Mouse (Mus musculus) 416B (cell line): ENCODE results near the gene Agpat2.

Experiments used
- DNase-seq: peaks from one replicate; pipeline ENCODE4 v3.0.0; 2011; ENCODE audit warnings: low read depth

Gene Agpat2

GRCm38 (mm10) chr2:26595725-26596435 is 8.3 kb downstream of the Agpat2 start:
- no peak for DNase-seq

- no peak for DNase-seq
Observed at GRCm38 (mm10) chr2:26594934-26595724, 9.1 kb downstream of the Agpat2 start.

- no peak for DNase-seq
Observed at GRCm38 (mm10) chr2:26594461-26594933, 9.7 kb downstream of the Agpat2 start.

DNA sequence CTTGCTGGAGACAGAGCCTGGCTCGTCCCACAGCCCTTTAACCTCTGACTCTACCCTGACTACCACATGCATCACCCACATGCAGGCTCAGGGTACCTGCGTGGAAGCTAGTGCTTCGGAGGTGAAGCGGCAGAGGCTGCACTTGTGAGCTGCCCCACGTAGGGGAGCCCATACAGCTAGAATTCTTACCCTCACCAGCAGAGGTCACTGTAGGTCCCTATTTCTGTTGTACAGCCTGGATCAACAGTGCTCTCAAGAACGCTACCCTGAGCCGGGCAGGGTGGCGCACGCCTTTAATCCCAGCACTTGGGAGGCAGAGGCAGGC is 10.2 kb downstream of the Agpat2 start:
- peak; percentile 82 for DNase-seq

DNA sequence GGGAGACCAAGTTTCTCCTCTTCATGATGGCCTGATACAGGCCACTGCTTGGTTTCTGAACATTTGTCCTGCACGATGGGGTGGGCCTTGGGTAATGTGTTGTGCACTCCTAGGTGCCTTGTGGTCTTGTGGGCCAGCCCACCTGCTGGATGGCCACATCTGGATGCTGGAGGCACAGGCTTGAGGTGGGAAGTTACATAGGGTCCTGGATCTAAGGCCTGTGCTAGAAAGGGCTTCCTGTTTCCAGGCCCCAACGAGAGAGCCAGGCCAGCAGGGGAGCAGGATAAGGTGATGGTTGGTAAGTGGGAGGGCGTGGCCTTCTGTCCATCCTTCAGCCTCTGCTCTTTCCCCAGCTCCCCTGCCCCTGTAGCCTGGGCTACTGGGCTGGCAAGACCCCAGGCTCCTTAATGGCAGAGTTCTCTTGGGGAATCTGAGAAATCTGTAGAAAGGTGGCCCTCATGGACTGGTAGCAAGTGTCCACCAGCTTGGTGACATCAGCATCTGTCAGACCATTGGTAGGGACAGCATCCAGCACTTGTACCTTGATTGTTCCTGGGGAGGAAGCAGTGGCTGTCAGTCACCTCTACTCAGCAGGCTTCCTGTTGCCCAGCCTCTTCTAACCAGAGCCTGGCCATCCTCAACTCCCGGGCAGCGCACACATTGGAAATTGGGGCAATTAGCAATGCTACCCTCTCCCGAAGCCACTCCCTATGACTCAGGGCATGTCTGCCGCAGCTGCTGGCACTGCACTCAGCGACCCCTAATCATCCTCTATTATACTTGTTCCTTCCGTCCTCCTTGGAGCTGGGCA is 10.8 kb downstream of the Agpat2 start:
- no peak for DNase-seq

DNA sequence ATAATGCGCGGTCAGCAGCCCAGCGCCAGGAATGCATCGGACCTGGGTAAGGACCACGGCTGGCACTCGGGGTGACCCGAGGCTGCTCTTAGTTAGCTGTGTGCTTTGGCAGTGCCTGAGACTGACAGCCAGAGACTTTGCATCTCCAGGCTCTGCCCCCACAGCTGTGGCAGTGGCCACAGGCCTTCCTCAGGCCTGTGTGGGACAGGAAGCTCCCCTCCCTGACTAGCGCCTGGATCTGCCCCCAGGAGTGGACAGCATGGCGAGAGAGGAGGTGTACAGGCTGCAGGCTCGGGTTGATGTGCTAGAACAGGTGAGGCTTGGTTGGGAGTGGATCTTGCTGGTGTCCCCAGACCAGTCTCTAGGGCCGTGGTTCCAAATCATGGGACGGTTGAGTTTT is 12.8 kb downstream of the Agpat2 start:
- no peak for DNase-seq

DNA sequence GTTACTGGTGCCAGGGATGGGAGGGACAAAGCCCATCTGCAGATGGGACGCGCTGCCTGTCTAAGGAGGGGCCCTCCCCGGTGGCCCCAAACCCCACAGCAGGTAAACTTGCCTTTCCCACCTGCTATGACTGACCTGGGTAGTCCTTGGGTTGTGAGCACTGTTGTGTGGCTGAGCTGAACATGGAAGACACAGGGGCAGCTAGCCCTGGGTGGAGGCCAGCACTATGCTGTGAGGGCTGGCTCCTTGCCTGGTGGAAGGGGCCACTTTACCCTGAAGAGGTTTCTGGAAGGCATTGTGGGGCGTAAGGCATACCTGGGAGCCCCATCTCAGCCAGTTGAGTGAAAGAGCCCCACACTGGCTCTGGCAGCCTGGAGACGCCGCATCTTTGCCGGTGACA is 13.3 kb downstream of the Agpat2 start:
- DNase-seq = no peak

GRCm38 (mm10) chr2:26590282-26590681 is 13.9 kb downstream of the Agpat2 start:
- DNase-seq = no peak

DNA sequence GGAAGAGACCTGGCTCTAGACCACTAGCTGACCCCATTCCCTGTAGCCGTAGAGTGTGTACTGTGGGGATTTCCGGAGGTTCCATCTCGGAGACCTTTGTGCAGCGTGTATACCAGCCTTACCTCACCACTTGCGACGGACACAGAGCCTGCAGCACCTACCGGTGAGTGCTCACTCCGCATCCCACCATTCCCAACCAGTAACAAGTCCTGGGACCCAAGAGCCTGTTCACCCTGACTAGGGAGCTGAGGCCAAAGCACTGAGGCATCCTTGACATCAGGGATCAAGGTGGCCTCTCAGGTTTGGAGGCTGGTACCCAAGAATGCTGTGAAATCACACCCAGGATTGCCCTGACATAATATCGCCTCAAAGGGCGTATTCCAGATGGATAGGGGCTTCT is 14.9 kb downstream of the Agpat2 start:
- no peak for DNase-seq

- DNase-seq = peak; percentile 40
Observed at GRCm38 (mm10) chr2:26588573-26588972, 15.6 kb downstream of the Agpat2 start.

DNA sequence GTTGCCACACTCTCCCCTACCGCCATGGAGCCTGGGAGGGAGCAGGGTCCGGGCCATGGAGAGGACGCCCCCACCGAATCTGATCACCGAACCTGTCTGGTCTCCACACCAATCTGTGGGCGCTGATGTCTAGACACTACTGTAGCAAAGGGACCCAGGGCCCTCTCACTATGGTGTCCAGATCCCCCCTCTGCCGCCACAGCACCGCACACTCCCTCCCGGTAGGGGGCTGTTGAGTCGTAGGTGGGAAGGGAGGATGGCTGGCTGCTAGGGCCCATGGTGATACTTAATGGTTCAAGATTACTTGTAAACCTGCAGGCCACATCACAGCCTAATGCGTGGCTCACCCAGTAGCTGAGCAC is 17.2 kb downstream of the Agpat2 start:
- peak; percentile 44 for DNase-seq

DNA sequence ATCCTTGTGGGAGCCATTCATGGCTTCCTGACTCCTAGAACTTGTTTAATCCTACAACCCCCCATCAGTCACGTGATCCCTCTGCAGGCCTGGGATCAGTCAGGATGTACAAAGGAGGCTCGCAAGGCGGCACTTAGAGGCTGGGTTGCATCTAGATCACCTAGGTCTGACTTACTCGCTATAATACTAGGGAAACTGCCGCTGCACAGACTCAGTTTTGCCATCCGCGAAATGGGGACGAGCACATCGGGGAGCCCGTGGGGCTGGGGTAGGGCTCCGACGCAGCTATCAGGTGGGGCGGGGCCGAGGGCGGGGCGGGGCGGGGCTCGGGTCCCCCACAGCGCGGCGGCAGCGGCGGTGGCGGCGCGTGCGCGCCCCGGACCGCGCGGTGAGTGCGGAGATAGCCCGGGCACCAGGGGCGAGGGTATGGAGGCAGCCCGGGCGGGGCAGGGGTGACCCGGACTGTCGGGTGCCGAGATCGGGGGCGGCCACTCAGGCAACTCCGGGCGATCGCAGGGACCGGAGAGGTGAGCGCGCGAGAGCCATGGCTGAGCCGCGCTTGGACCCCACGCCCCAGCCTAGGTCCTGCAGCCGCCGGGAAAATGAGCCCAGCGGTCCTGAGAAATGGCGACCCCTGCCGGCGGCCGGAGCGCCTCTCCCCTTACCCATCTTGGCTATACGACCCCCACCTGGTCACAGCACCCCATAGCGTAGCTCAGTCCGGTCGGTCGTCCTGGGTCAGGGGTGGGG is 17.7 kb downstream of the Agpat2 start, which contains the start of gene Gm20532:
TSS of gene Gm20532 (plus strand) at position 346 of the 750 bp plus-strand sequence.
- DNase-seq = peak; percentile 60

DNA sequence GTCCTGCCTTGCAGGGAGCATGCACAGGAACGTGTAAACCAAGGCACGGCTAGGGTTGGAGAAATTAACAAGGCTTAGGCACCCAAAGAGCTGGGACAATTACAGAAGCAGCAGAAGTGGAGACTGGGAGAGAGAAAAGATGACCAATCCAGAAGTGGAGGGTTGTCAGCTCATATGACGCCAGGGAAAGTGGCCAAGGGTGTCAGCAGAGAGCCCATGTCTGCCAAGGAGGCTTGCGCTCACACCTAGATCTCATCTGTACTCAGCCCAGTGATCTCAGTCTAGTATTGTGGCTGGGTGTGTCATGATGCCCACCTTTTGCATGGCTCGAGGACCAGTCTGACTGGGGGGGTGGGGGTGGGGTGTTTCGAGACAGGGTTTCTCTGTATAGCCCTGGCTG is 18.5 kb downstream of the Agpat2 start:
- no peak for DNase-seq

GRCm38 (mm10) chr2:26583640-26584039 is 20.6 kb downstream of the Agpat2 start:
- DNase-seq = no peak

DNA sequence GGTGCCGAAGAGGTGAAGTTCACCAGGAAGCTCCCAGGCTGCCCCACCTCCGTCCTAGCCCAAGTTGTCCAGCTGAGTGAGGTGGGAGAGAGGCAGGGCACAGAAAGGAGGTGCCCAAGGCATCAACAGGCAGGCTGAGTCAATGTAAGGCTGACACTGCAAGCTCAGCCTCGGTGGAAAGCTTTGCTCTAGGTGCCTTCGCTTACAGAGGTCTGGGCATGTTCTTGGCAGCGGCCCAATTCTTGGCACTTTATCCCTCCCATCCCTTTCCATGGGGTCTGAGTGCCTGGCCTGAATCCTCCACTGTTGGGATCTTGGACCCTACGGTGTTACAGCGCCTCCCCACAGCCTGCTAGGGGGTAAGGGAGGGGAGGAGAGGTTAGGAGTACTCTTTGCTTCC is 21.5 kb downstream of the Agpat2 start:
- no peak for DNase-seq

DNA sequence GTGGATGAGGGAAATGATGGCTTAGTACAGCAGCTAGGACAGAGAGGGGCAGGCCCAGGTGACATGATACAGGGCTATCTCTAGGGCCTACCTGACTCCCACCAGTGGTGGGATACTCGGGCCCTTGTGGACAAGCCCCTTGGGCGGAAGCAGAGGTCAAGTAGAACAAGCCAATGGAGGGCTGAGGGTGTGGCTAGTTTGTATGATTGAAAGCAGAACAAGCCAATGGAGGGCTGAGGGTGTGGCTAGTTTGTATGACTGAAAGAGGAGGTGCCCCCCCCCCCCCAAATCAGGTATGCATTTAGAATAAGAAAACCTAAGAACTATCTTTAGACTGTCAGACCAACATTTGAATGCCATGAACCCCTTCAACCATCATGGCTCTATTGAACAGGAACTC is 22.0 kb downstream of the Agpat2 start:
- no peak for DNase-seq

GRCm38 (mm10) chr2:26580751-26581150 is 23.5 kb downstream of the Agpat2 start:
- peak; percentile 72 for DNase-seq

DNA sequence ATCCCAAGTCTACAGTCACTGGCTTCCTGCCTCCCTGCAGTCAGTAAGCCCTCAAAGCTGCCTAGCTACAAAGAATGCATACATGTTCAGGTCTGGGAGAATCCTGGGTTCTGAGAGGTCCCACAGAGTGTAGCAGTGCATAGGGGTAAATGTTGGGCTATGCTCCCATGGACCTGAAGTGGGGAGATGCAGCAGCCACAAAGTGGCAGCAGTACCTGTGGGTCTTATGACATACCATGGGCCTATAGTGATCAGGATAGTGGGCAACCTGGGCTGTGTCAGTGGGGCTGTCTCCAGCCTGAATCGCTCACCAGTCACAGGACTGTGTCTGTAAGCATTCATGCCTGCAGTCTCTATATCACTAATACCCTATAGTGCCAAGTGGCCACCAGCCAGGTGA is 24.5 kb downstream of the Agpat2 start, which contains the start of gene Egfl7:
TSS of gene Egfl7 (plus strand) at position 301 of the 400 bp plus-strand sequence.
- DNase-seq = no peak

DNA sequence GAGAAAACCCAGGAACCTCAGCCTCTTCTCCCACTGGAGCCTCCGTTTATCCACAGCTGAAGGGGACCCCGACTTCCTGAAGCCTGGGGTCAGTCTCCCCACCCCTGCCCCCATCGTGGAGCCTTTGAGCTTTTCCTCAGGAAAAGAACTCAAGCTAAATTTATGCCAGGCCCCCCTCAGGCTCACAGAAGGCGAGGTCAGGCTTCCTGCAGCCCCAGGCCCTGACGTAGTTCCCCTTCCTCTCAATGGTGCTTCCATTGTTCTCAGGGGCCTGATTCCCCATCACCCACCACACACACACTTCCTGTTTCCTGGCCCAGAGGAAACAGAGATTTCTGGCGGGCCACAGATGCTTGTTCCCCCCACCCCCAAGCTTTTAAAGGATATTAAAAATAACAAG is 25.8 kb downstream of the Agpat2 start:
- peak; percentile 92 for DNase-seq

GRCm38 (mm10) chr2:26576462-26576861 is 27.8 kb downstream of the Agpat2 start:
- DNase-seq = no peak

GRCm38 (mm10) chr2:26575865-26576264 is 28.4 kb downstream of the Agpat2 start:
- DNase-seq = no peak

GRCm38 (mm10) chr2:26575378-26575777 is 28.8 kb downstream of the Agpat2 start:
- DNase-seq = no peak
